Mouse (Mus musculus) neural tube, embryonic 14.5 days (tissue): ENCODE data around the gene Btbd9. TPM values are rescaled to one million over a fixed set of nuclear protein-coding genes. Genes with fewer than 3 reads are reported as not detected.

Experiments
- ATAC-seq: fragments of 200-750 bp; cut with Nextera tagmentation; 2 replicates; pipeline ENCODE4 v1.8.0; 2017; ENCODE audit warnings: low read depth, mild to moderate bottlenecking, moderate TSS enrichment, moderate library complexity
- H3K27ac ChIP-seq: fragments of 300-500 bp; sonication (generic); 2 replicates; pipeline ENCODE4 v1.5.1; 2014; ENCODE audit warnings: low read depth, mild to moderate bottlenecking, control low read depth, low read length, moderate library complexity, mixed read lengths
- H3K27me3 ChIP-seq: fragments of 300-500 bp; sonication (generic); 2 replicates; pipeline ENCODE4 v1.6.1; 2014; ENCODE audit warnings: low read length; ENCODE audit not compliant: control insufficient read depth, insufficient read depth
- H3K36me3 ChIP-seq: fragments of 300-500 bp; sonication (generic); 2 replicates; pipeline ENCODE4 v1.6.1; 2014; ENCODE audit warnings: low read length, mixed read lengths; ENCODE audit not compliant: control insufficient read depth, insufficient read depth
- H3K4me1 ChIP-seq: fragments of 300-500 bp; sonication (generic); 2 replicates; pipeline ENCODE4 v1.6.1; 2014; ENCODE audit warnings: low read length; ENCODE audit not compliant: control insufficient read depth, insufficient read depth
- H3K4me2 ChIP-seq: fragments of 300-500 bp; sonication (generic); 2 replicates; pipeline ENCODE4 v1.6.1; 2014; ENCODE audit warnings: mild to moderate bottlenecking, low read depth, low read length, control low read depth
- H3K4me3 ChIP-seq: fragments of 300-500 bp; sonication (generic); 2 replicates; pipeline ENCODE4 v1.5.1; 2014; ENCODE audit warnings: low read depth, low read length, control low read depth, mixed read lengths
- H3K9ac ChIP-seq: fragments of 300-500 bp; sonication (generic); replicated peaks from 2 replicates; pipeline ENCODE4 v1.6.1; 2014; ENCODE audit warnings: low read depth, mild to moderate bottlenecking, control low read depth, low read length, mixed read lengths
- H3K9me3 ChIP-seq: fragments of 300-500 bp; sonication (generic); 2 replicates; pipeline ENCODE4 v1.6.1; 2016; ENCODE audit warnings: low read length; ENCODE audit not compliant: control insufficient read depth
- WGBS: fragments of 180-500 bp; shearing (Covaris S2); extraction: QIAGEN DNeasy Blood & Tissue Kit; methylation state at CpG from one replicate; pipeline ENCODE4 v1.1.7; 2014; 5-methylcytosine and 5-hydroxymethylcytosine counted together
- polyA plus RNA-seq: library from polyadenylated mRNA; unstranded; fragments of >200 nt; fragmentation: Nextera tagmentation; extraction: Ambion mirVana; gene quantifications from 2 replicates; pipeline ENCODE4 v1.2.1, GENCODE M21; 2014

Btbd9 gene
- polyA plus RNA-seq, 1 experiment from 2014 or later = 130 TPM

- WGBS = 49% methylated on average over 2 of the region's 2 CpGs
- no peaks in the 10 kb centered on the region for H3K27me3 ChIP-seq
- H3K4me1 ChIP-seq = 0 out of 2 replicates have a peak, but pooled peaks cover 7% of the 10 kb centered on the region
- H3K4me2 ChIP-seq = no peak overlapping the region
- no peak overlapping the region for H3K9ac ChIP-seq
- H3K4me3 ChIP-seq = no peak overlapping the region
- no peak overlapping the region for H3K27ac ChIP-seq
- ATAC-seq = no peak
- no peaks in the 10 kb centered on the region for H3K9me3 ChIP-seq
- no peaks in the 10 kb centered on the region for H3K36me3 ChIP-seq
Observed at GRCm38 (mm10) chr17:30301338-30301737, 274.9 kb downstream of the Btbd9 start.

GRCm38 (mm10) chr17:30297432-30297831, 278.9 kb downstream of the Btbd9 start:
- WGBS = 94% methylated on average over 8 of the region's 8 CpGs
- Histone ChIP-seq H3K36me3 (no peaks in the 10 kb centered on the region), H3K27me3 (no peaks in the 10 kb centered on the region), H3K9ac (no peak overlapping the region), H3K4me3 (no peak overlapping the region), H3K9me3 (no peaks in the 10 kb centered on the region), H3K4me1 (0 out of 2 replicates have a peak, but pooled peaks cover 2% of the 10 kb centered on the region), H3K4me2 (no peak overlapping the region), H3K27ac (no peak overlapping the region)
- no peak for ATAC-seq

- no peak overlapping the region for H3K27ac ChIP-seq
- WGBS = 31% methylated on average over 8 of the region's 8 CpGs
Observed at GRCm38 (mm10) chr17:30296069-30296468, 280.2 kb downstream of the Btbd9 start.

GRCm38 (mm10) chr17:30292666-30293065, 283.6 kb downstream of the Btbd9 start:
- Histone ChIP-seq H3K9me3 (no peaks in the 10 kb centered on the region), H3K4me1 (peaks cover 3% of the 10 kb centered on the region; the same call in 1 of the 2 replicates), H3K4me2 (no peak overlapping the region), H3K4me3 (no peak overlapping the region), H3K9ac (no peak overlapping the region), H3K36me3 (no peaks in the 10 kb centered on the region), H3K27ac (no peak overlapping the region), H3K27me3 (no peaks in the 10 kb centered on the region)
- 45% methylated on average over 6 of the region's 6 CpGs for WGBS
- ATAC-seq = no peak

More at GRCm38 (mm10) chr17:30296069-30296468, 280.2 kb downstream of the Btbd9 start:
- H3K9me3 ChIP-seq = no peaks in the 10 kb centered on the region
- H3K4me2 ChIP-seq = no peak overlapping the region
- no peak overlapping the region for H3K4me3 ChIP-seq
- H3K4me1 ChIP-seq = 0 out of 2 replicates have a peak, but pooled peaks cover 2% of the 10 kb centered on the region
- no peaks in the 10 kb centered on the region for H3K27me3 ChIP-seq
- ATAC-seq = no peak
- no peaks in the 10 kb centered on the region for H3K36me3 ChIP-seq
- H3K9ac ChIP-seq = no peak overlapping the region

- H3K27ac ChIP-seq = no peak overlapping the region
- ATAC-seq = no peak
- 93% methylated on average over 2 of the region's 2 CpGs for WGBS
Observed at GRCm38 (mm10) chr17:30285641-30286040, 290.6 kb downstream of the Btbd9 start.

GRCm38 (mm10) chr17:30283460-30284050, 292.7 kb downstream of the Btbd9 start:
- Histone ChIP-seq H3K9me3 (no peaks in the 10 kb centered on the region), H3K4me1 (peaks cover 3% of the 10 kb centered on the region; the same call in 1 of the 2 replicates), H3K36me3 (no peaks in the 10 kb centered on the region), H3K27ac (no peak overlapping the region), H3K4me2 (no peak overlapping the region), H3K4me3 (no peak overlapping the region), H3K9ac (no peak overlapping the region), H3K27me3 (no peaks in the 10 kb centered on the region)
- ATAC-seq = no peak
- 84% methylated on average over 4 of the region's 4 CpGs for WGBS

More at GRCm38 (mm10) chr17:30285641-30286040, 290.6 kb downstream of the Btbd9 start:
- Histone ChIP-seq H3K9ac (no peak overlapping the region), H3K4me3 (no peak overlapping the region), H3K9me3 (no peaks in the 10 kb centered on the region), H3K4me1 (peaks cover 3% of the 10 kb centered on the region; the same call in 1 of the 2 replicates), H3K27me3 (no peaks in the 10 kb centered on the region), H3K36me3 (no peaks in the 10 kb centered on the region), H3K4me2 (no peak overlapping the region)

- no peaks in the 10 kb centered on the region for H3K36me3 ChIP-seq
- peaks cover 3% of the 10 kb centered on the region; the same call in 1 of the 2 replicates for H3K4me1 ChIP-seq
- ATAC-seq = no peak
- H3K9ac ChIP-seq = no peak overlapping the region
- H3K9me3 ChIP-seq = no peaks in the 10 kb centered on the region
- H3K4me3 ChIP-seq = no peak overlapping the region
- H3K4me2 ChIP-seq = no peak overlapping the region
- H3K27ac ChIP-seq = no peak overlapping the region
- no peaks in the 10 kb centered on the region for H3K27me3 ChIP-seq
Observed at GRCm38 (mm10) chr17:30283001-30283400, 293.3 kb downstream of the Btbd9 start.

- Histone ChIP-seq H3K9me3 (no peaks in the 10 kb centered on the region), H3K27ac (no peak overlapping the region), H3K4me3 (no peak overlapping the region), H3K36me3 (no peaks in the 10 kb centered on the region), H3K9ac (no peak overlapping the region), H3K4me2 (no peak overlapping the region), H3K4me1 (no peaks in the 10 kb centered on the region), H3K27me3 (no peaks in the 10 kb centered on the region)
- no peak for ATAC-seq
- WGBS = 58% methylated on average over 7 of the region's 7 CpGs
Observed at GRCm38 (mm10) chr17:30280323-30281118, 295.8 kb downstream of the Btbd9 start.

GRCm38 (mm10) chr17:30279684-30280083, 296.6 kb downstream of the Btbd9 start:
- H3K36me3 ChIP-seq = no peaks in the 10 kb centered on the region
- H3K9me3 ChIP-seq = no peaks in the 10 kb centered on the region
- H3K4me2 ChIP-seq = no peak overlapping the region
- H3K27me3 ChIP-seq = no peaks in the 10 kb centered on the region
- H3K4me1 ChIP-seq = no peaks in the 10 kb centered on the region
- 31% methylated on average over 5 of the region's 5 CpGs for WGBS
- no peak overlapping the region for H3K27ac ChIP-seq
- ATAC-seq = no peak
- H3K9ac ChIP-seq = no peak overlapping the region
- H3K4me3 ChIP-seq = no peak overlapping the region
